Mouse (Mus musculus): ENCODE measurements at regions not wholly inside any gene's neighbourhood (a gene's known extent, or its start where the extent isn't known, plus 50 kb on each side); places are given as distances from the start of the nearest gene placed in this dataset.
A peak's percentile ranks its signal among the peaks of the same experiment; 100 is the strongest.

DNA sequence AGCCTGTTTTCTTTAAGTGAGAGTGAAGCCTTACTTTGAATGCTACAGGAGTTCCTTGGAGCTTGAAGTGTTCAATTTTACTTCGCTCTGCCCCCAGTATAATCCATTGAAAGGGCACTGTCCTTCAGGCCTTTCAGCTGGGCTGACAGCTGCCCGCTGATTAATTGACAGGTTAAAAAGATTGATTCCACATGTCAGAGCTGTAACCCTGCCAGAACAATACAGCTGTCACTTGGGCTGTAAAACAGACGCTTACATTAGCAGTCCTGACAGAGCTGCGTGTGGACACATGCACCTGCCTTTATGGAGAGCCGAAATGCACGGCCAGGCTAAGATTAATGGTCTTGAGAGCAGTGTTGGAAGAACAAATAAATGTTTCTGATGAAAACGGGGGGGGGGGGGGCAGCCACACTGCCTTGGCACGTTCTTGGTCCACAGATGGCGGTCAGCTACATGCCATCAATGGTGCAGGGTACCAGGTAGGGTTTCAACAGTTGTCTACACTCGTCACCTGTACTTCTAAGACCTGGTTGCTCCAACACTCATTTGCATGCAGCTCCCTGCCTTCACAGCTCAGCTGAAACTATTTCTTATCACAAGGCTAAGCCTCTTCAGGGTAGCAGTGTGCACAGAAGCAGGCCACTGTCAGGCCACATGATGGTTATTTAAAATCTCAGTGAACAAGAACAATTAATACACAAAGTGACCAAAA, 407.3 kb downstream of the Gm45692 start:
- no peak for DNase-seq (ENCODE audit: low spot score)

DNA sequence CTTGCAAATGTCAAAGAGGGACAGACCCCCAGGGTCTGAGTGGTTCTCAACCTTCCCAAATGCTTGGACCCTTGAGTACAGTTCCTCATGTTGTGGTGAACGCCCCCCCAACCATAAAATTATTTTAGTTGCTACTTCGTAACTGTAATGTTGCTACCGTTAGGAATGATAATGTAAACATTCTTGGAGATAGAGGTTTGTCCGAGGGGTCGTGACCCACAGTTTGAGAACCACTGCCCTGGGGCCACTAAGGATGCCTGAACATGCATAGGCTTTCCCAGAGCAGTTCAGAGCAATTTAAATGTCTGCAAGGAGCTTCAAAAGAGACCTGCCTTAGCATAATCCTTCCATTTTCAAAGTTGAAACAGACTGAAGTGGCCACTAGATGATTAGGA, 407.8 kb downstream of the Gm45692 start:
- no peak for DNase-seq (ENCODE audit: low spot score)

DNA sequence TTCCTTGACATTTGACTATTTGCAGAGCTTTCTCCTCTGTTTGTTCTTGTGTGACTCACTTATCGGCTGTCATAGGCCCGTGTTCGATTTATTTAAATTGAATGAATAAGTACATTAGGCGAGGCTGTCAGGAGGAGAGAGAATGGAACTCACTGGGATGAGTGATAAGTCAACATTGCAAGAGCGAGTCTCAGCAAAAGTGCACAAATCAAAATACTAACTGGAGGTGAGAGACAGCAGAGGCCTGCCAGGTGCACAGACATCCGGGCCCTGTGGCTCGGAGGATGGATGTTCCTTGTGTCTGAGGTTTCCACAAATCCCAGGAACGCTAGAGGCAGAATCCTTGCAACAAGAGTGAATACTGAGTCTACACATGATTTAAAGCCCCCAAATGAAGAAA, 410.6 kb downstream of the Gm45692 start:
- no peak for DNase-seq (ENCODE audit: low spot score)

DNA sequence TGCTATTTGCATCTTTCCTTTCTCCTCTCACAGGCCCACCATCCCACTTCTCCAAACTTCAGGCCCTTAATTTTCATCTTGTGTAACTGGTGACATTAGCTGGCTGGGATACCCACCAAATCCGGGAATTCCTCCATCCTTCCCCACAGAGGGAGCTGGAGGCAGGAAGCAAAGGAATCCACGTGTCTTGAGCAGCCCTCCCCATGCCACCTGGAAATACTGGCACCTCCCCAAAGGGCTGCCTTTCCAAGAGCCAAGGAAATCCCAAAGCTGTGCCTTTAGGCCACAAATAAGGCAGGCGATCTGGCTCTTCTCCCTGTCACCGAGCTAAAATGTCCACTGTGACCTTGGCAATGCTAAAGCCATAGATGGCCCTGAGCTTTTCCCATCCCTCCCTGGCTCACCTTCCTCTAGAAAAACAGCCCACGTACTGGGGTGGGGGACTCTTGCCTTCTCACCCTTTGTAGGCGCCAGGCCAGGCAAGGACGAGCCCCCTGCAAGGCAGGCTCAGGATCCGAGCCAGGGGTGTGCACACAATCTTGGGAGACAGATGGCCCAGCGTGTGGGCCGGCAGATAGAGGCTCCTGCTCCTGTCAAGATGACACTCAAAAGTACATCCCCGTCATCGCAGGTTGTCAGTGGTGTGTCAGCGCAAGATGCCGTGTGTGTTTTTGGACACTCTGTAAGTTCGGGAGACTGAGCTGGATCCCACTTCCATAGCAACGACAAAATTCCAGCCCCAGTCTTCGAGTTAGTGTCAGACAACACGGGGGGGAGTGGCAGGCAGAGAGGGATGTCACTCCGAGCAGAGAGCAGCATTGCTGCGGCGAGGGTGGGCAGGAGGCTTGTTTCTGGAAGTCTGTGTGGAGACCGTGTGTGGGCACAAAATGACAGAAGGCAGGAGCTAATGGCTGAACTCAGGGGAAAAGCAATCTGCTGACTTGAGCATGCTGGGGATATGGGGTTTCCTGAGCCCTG, 414.4 kb downstream of the Gm45692 start:
- no peak for DNase-seq (ENCODE audit: low spot score)

DNA sequence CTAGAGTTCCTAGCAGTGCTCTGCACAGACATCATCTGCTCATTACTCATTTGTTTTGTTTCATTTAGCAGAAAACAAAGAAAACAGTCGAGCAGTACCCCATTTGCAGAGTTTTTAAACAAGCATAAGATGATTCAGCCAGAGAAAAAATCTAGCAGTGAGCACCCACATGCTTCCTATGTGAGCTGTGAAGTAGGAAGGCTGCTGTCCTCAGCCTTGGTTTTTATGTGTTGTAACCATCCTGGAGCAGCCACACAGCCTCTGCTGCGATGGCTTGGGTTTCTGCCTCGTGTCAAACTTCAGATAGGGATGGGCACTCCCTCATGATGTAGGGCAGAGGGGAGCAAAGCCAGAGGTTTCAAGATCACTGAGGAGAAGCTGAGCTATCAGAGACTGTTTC, 416.5 kb downstream of the Gm45692 start:
- DNase-seq (ENCODE audit: low spot score) = peak; percentile 31

DNA sequence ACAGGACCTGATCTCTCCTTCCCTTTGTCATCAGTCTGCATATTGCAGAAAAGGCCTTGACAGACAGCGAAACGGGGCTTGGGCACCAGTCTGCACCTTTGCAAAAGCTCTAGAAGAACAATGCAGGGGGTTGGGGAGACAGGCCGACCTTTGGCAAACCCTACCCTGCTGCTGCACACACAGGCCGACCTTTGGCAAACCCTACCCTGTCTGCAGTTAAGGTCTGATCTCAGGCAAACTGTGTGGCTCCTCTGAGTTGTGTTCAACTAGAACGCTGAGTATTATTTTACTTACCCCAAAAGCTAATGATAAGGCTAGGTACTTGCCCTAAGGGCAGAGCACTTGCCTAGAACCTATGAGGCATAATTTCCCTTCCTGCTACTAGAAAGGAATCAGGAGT, 423.4 kb upstream of the Zfp703 start:
- no peak for DNase-seq (ENCODE audit: low spot score)

DNA sequence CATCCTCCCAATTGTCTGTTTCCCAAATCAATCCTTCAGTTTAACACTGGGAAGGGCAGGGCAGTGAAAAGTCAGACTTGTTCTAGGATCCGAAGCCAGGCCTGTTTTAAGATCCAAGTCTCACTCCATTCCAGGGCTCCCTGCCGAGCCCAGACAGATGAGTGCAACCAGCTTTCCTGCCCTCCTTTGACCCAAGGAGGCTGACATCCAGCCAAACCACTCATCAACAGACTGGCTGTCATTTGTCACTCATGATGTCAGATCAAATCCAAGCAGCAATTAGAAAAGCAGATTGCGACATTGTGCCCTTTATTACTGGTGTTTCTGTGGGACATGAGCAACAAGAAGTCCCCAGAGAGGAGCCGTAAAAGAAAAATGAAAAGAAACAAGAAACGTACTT, 417.9 kb upstream of the Zfp703 start:
- DNase-seq (ENCODE audit: low spot score) = peak; percentile 99

DNA sequence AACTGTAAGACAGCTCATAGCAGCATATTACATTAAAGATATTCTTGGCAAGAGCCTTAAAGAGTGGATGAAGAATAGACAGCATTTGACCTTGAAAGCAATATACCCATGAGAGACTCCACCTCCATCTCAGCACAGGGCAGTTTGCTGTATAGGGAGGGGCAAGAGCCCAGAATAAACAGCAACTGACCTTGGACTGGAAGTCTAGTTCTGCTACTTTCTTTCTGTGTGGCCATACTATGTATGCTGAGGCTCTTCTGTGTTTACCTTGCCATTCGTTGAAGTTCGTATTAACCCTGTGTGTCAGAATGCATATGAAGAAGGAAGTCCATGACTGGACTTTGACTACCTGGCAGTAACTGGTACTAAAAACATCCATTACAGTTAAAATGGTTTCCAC, 414.0 kb upstream of the Zfp703 start:
- DNase-seq (ENCODE audit: low spot score) = no peak

DNA sequence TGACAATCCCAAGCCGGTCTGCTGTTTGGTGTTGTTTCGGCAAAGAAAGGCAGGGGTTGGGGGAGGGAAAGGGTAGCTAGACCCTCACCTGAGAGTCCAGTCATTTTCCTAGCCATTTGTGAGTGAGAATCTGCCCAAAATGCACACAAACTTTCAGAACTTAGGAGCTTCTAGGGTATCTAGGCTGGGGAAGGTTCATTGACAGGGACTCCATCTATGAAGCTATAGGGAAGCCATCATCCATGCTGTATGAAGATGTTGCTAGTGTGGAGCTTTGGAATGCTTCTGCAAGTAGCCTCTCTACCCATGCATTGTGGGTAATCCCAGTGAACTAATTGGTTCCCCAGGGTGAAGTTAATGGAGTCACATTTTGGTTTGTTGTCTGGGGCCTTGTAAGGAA, 412.9 kb upstream of the Zfp703 start:
- DNase-seq (ENCODE audit: low spot score) = no peak

DNA sequence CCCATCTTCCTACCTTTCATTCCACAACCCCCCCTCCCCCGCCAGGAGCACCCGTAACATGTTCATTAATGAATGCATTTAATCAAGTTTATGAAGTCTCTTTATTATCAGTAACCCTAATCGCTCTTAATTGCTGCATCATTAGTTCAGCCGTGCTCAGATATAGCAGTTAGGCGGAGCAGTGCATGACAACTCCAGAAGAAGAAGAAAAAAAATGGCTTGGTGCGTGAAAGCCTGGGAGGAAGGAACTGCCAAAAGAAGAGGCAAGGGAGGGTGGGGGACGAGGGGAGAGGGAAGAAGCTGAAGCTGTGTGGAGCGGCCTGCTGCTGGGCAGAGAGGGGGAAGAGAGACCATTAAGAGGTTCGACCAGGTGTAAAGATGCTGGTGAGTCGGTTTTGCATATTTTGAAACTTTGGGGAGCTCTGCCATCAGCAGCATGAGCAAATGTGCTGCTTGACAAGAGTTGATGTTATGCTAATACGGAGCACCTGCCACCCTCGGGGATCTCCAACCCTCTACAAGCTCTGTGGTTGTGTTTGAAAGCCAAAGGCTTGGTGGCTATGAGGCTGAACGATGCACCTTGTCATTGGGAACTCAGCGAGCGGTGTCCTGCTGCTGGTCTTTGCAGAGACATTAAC, 408.6 kb upstream of the Zfp703 start:
- DNase-seq (ENCODE audit: low spot score) = no peak

DNA sequence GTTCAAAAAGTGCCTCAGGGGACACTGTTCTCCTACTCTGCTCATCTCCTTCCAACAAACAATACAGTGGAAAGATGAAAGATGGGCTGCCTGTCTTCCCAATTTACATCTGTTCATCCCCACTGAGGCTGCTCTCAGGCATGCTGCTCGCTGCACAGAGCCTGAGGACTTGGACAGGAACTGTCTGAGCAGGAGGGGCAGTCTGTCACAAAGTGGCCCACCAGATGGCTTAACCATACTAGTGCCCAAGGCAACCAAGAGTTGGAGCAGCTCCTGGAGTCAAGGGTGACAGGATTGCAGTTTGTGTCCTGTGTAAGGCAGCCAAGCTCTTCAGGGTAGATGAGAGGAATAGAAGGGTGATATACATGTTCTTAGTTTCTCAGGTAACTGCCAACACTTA, 388.3 kb upstream of the Zfp703 start:
- no peak for DNase-seq (ENCODE audit: low spot score)

DNA sequence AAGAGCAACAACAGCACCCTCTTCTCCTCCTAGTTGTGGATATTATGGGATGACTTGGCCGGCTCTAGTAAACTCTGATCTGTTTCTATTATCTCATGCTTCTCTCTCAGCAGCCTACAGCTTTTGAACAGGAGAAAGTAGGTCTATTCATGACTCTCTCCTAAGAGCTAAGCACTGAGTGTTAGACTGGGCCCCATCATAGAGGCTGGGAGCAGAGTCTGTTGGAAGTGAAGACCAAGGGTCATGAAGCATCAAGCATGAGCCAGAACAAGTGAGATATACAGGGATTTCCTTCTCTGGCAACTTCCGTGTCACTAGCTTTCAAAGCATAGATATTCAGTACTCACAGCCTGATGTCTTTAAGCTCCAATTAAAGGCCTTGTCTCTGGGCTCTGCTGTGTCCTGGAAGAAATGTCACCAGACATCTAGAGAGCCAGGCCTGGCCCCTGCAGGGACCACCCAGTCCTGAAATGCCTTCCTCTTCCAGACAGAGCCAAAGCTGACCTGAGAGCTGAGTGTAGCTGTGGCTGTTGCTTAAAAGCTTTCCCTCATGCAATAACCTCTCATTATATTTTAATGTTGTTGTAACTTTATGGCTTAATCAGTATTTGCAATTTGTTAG, 386.4 kb upstream of the Zfp703 start:
- DNase-seq (ENCODE audit: low spot score) = peak; percentile 9

DNA sequence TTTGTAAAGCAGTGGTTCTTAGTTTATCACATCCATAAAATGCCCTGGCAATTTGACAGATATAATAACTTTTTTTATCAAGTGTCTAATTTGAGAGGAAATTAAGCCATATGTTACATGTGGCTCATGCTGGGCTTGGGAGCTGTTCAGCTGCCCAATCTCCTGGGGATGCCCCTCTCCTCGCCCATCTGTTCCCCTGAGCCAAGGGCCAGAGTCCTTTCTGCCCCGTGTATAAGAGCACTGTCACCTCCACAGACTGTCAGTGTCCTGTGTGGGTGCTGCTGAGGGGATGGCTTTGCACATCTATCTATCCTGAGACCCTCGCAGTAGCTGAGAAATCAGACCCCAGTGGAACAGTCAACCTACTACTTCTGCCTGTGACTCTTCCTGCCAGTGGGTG, 385.9 kb upstream of the Zfp703 start:
- DNase-seq (ENCODE audit: low spot score) = no peak

DNA sequence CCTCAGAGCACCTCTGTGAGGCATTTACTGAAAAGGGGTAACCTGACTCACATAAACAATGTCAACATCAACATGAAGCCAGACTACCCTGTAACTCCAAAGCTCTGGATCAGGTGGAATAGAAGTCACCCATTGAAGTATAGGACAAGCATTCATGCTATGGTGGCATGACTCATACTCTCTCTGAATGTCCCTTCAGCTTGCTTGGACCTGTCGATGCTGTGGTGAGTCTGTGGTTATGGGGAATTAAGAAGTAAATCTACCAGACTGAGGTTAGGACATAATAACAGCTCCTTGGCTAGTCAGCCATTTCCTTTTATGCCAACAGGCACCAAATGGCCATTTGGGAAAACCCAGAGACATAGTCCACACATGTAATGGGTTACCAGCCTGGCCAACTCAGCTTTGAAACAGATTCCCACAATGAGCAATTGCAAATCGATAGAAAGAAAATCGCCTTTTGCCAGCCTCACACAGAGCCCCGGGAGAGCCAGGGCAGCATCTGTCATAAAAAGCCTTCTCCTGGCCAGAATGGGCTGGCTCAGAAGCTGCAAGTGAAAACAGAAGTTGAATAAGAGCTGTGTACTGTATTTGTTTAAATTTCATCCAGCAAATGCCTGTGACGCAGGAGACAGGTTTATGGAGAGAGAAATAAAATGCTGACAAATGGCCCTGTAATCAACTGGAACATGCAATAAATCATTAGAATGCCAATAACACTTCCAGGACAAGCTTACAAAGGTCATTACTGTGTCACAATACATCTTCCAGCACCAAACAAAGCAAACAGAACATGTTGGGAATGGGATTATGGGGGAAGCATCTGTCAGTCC, 383.4 kb upstream of the Zfp703 start:
- DNase-seq (ENCODE audit: low spot score) = peak; percentile 35

DNA sequence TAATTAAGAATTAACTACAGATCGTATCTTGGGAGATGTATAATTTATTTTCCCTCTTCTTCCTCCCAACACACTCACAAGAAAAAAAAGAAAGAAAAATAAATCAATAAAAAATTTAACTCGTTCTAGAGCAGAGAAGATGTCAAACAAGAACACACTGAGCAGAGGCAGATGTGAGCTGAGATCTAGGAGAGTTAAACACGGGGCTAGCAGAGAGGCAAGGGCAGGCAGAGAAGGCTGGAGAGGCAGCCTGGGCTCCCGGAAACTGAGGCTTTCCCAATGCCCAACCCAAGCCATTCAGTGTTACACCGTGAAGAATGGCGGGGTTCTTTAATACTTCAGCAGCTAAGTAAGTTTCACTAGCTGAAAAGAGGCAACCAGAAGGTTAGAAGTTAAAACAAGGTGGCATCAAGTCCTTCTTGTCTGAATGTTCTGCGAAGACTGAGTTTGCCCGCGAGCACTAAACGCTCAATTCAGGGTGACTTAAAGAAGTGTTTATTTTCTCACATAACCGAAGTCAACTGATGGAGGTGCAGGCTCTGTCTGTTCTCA, 382.7 kb upstream of the Zfp703 start:
- no peak for DNase-seq (ENCODE audit: low spot score)

DNA sequence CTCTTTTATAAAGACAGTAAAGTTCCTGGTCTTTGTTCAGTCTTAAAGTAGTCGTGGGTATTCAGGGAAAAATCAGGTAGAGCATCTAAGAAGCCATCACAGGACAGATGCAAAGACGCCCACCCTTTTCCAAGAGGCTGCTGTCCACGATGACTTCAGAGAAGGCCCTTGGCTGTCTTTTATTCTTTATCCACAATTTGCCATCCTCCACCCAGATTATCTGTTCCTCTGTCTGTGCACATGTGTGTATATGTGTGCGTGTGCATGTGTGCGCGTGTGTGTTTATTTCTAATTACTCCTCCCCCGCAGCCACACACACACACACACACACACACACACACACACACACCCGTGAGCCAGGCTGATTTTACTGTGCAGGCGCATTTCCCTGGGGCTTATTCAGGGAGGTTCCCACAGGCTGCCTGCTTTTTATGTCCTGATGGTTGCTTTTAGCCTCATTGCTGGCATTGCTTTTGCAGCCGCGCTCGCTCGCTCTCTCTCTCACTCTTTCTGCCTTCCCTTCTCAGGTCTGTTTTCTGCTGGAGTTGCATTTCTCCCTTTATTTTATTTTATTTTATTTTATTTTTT, 381.6 kb upstream of the Zfp703 start:
- DNase-seq (ENCODE audit: low spot score) = no peak

DNA sequence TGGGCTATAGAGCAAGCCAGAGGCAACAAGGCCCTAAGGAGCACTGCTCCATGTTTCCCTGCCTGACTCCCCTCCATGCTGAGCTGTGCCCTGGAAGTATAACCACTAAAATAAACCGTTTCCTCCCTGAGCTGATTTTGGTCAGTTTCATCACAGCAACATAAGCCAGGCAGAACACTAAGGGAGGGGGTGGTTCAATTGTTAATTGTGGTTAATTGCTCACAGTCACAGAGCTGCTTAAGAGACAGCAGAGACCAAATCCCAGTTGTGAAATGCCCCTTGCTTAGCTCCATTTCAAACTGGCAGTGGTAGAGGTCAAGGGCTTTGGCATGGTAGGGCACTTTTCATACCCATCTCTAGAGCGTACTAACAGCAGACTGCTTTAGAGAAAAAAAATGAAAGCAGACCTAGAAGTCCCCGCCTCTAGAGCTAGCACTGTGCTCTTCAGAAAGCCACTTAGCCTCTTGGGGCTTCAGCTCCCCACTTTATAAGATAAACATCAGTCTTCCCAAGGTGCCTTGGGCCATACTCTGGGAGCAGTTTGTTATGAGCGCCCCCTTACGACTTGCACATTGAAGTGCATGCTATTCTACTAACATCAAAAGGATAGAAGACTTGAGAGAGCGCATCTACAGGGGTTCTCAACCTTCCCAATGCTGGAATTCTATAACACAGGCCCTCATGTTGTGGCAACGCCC, 380.3 kb upstream of the Zfp703 start:
- DNase-seq (ENCODE audit: low spot score) = no peak

DNA sequence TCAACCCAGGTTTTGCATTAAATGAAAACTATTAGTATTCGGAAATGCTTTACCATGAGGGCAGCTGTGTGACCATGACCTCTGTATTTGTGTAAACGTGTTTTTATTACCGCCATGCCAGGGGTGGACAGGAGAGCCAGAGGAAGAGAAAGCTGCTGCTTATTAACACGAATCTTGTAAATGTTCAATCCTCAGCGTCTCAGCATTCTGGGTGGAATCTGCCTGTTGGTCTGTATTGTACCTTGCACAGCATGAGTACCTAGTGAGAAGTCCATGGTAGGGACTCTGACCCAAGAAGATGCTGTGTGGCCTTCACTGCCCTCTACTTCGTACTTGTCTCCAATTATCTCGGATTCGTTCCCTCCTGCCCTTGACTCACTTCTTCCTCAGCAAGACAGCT, 378.6 kb upstream of the Zfp703 start:
- no peak for DNase-seq (ENCODE audit: low spot score)

DNA sequence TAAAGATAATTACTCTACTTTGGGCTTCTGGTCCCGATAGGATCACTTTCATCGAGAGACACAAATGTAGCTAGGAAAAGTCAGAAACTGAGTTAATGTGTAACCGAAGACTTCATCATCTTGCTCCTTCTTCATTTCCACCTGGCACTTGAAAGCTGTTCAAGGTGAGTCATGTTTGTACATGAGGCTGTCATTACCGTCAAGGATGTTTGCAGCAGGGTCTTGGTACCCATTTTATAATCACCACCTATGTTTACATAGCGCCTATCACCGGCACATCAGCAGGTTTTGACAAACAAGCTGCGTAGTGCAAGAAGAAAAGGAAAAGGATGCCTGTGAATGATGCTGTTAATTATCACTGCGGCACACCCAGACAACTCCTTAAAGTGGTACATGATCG, 377.0 kb upstream of the Zfp703 start:
- no peak for DNase-seq (ENCODE audit: low spot score)

DNA sequence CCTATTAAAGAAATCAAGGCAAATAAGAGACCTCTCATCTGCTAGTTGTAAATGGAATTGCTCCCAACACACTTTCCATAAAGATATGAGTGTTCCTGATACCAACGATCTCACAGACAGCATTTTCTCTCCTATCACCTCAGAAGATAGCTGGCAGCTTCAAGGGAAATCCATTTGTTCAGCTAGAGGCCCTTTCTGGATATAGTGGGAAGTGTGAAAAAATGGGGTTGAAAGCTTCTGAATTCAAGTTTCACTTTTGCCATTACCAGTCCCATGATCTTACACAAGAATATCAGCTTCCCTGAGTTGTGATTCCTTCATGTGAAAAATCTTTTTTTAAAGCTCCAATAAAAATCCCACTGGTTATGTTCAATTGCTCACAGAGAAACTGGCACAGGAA, 369.1 kb upstream of the Zfp703 start:
- DNase-seq (ENCODE audit: low spot score) = no peak

Data from adipocyte (in vitro differentiated cells).